In the genomic region with DNA sequence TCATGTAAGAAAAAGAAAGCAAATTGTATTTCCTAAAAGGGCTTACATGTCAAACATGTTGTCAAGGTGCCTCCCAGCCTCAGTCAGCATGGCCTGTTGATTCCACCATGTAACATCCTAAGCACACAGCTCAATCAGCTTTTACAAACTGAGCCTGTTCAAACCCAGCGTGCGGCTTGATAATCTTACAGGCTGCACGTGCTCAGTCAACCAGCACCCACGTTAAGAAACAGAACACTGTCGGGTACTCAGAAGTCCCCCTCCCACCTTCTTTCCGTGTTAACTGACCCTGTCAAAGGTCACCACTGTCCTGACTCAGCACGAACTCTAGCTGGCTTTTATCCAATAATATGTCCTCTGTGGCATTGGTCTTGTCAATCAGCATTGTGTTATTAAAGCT, we compare ENCODE assay signal across 25 mouse cellular contexts. TPM values are rescaled to one million over a fixed set of nuclear protein-coding genes. Genes with fewer than 3 reads are reported as not detected.
"Had no signal": no experiment of that assay in that cellular context is flagged by ENCODE, and none has a peak within 500 bp of the region (broad histone marks: within the 10 kb centered on the region; RNA-seq: fewer than 3 reads in every experiment).

No protein-coding gene starts in this region.

- DNase-seq: cerebellum, adult 8-10 months; cerebellum, adult 9-10 months; cerebellum, adult 9-11 months; cerebellum, postnatal 10 days; cerebellum, postnatal 14 days; cerebellum, postnatal 25 days; cerebellum, postnatal 36 days; embryo, embryonic 11 days; forebrain, postnatal 0 days; gastrocnemius, adult 2 months; gastrocnemius, postnatal 10 days; gastrocnemius, postnatal 25 days; gastrocnemius, postnatal 36 days; heart, adult 18-20 months; heart, adult 2 months had no signal

- H3K36me3 ChIP-seq: embryonic facial prominence, embryonic 10.5 days; embryonic facial prominence, embryonic 12.5 days; embryonic facial prominence, embryonic 13.5 days; embryonic facial prominence, embryonic 15.5 days; forebrain, embryonic 10.5 days; forebrain, embryonic 12.5 days; forebrain, embryonic 15.5 days had no signal

- H3K9me3 ChIP-seq: embryonic facial prominence, embryonic 10.5 days; embryonic facial prominence, embryonic 12.5 days; embryonic facial prominence, embryonic 13.5 days; embryonic facial prominence, embryonic 15.5 days; forebrain, embryonic 10.5 days; forebrain, embryonic 12.5 days; forebrain, embryonic 13.5 days; forebrain, embryonic 15.5 days had no signal

- H3K27ac ChIP-seq: embryonic facial prominence, embryonic 10.5 days; embryonic facial prominence, embryonic 12.5 days; embryonic facial prominence, embryonic 13.5 days; embryonic facial prominence, embryonic 15.5 days; forebrain, embryonic 10.5 days; forebrain, embryonic 12.5 days; forebrain, embryonic 13.5 days; forebrain, embryonic 15.5 days; gastrocnemius, adult 2 months; heart, adult 2 months had no signal

- H3K4me1 ChIP-seq: embryonic facial prominence, embryonic 12.5 days; embryonic facial prominence, embryonic 13.5 days; embryonic facial prominence, embryonic 15.5 days; forebrain, embryonic 13.5 days; forebrain, embryonic 15.5 days had no signal

- H3K4me3 ChIP-seq: embryonic facial prominence, embryonic 10.5 days; embryonic facial prominence, embryonic 12.5 days; embryonic facial prominence, embryonic 13.5 days; embryonic facial prominence, embryonic 15.5 days; erythroblast, embryonic 14.5 days; forebrain, embryonic 10.5 days; forebrain, embryonic 12.5 days; forebrain, embryonic 13.5 days; forebrain, embryonic 15.5 days; gastrocnemius, adult 2 months; heart, adult 2 months had no signal

- H3K9ac ChIP-seq: embryonic facial prominence, embryonic 12.5 days; embryonic facial prominence, embryonic 13.5 days; embryonic facial prominence, embryonic 15.5 days; forebrain, embryonic 12.5 days; forebrain, embryonic 13.5 days; forebrain, embryonic 15.5 days; forebrain, postnatal 0 days had no signal

- H3K27me3 ChIP-seq: embryonic facial prominence, embryonic 12.5 days; embryonic facial prominence, embryonic 13.5 days; embryonic facial prominence, embryonic 15.5 days; forebrain, embryonic 12.5 days; forebrain, embryonic 13.5 days; forebrain, embryonic 15.5 days had no signal

- H3K4me2 ChIP-seq: embryonic facial prominence, embryonic 12.5 days; embryonic facial prominence, embryonic 13.5 days; embryonic facial prominence, embryonic 15.5 days; forebrain, embryonic 12.5 days; forebrain, embryonic 13.5 days; forebrain, embryonic 15.5 days had no signal

RNA-seq across cellular contexts. Expression of a gene that starts 4.0 kb away (rescaled TPM):
- polyA plus RNA-seq: erythroblast, embryonic 14.5 days; forebrain, embryonic 16.5 days had no signal

RNA-seq across cellular contexts. Expression of a gene that starts 13.2 kb away (rescaled TPM):
- polyA plus RNA-seq: erythroblast, embryonic 14.5 days had no signal
